Mouse (Mus musculus) cerebellum, adult 18-20 months (tissue): ENCODE measurements around the gene Smc2.
"Not testable (repeated sequence)": the region's sequence is repeated elsewhere in the genome, so short reads cannot be mapped to it uniquely, and the experiment has no call there.

Experiments used
- DNase-seq, 2 experiments: peaks; one replicate each; pipeline ENCODE4 v3.0.0; 2021

Gene Smc2

GRCm38 (mm10) chr4:52438886-52439664, at the start of gene Smc2:
Smc2 (plus strand) TSS chr4:52439243.
- DNase-seq = peak; percentile 92 to 95

- no peak for DNase-seq
Measured at GRCm38 (mm10) chr4:52411587-52411986, 27.5 kb upstream of the Smc2 start.

- no peak for DNase-seq
Measured at GRCm38 (mm10) chr4:52423653-52424052, 15.4 kb upstream of the Smc2 start.

DNA sequence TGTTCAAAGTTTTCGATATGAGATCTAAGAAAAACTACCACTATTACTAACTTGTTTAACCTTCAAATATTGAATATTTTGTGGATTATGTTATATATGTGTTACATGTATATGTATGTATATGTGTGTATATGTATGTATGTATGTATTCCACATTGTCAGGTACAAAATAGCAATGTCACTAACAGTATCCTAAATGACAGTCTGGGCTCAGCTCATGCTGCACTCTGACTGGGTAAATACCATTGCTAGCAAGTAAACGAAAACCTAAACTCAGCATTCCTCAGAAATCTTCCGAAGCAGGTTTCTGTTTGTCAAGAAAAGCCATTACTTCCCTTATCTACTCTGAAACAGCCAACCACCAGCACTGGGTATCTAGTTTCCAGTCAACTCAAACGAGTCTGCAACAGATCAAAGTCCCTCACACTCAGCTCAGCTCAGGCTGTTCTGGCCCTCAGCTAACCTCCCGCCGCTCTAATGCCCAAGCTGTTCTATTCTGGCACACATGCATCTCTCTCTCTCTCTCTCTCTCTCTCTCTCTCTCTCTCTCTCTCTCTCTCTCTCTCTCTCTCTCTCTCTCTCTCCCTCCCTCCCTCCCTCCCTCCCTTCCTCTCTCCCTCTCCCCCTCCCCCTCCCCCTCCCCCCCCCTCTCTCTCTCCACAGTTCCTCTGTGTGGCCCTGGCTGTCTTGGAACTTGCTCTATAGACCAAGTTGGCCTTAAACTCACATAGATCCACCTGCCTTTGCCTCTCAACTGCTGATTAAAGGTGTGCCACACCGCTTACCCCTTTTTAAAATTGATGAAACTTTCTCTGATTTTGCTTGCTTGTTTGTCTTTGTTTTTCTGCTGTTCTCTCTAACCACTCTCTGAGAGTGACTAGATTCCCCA, 9.5 kb upstream of the Smc2 start:
- DNase-seq = no peak

- DNase-seq = not testable (repeated sequence)
Measured at GRCm38 (mm10) chr4:52435551-52435950, 3.5 kb upstream of the Smc2 start.

- DNase-seq = no peak
Measured at GRCm38 (mm10) chr4:52438371-52438885, 615 bp upstream of the Smc2 start.

GRCm38 (mm10) chr4:52459726-52460125, 20.7 kb downstream of the Smc2 start:
- no peak for DNase-seq

DNA sequence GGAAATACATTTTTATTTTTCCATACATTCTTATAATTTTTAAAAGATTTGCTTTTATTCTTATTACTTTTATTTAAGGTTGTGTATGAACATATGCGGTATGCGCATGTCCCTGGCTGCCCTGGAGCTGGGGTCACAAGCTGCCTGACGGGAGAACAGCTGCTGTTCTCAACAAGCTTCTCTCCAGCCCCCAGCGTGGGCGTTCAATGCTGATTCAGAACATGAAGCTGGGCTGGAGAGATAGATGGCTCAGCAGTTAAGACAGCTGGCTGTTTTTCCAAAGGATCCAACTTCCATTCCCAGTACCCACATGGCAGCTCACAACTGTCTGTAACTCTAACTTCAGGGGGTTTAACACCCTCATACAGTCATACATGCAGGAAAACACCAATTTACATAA, 22.3 kb downstream of the Smc2 start:
- DNase-seq = no peak

DNA sequence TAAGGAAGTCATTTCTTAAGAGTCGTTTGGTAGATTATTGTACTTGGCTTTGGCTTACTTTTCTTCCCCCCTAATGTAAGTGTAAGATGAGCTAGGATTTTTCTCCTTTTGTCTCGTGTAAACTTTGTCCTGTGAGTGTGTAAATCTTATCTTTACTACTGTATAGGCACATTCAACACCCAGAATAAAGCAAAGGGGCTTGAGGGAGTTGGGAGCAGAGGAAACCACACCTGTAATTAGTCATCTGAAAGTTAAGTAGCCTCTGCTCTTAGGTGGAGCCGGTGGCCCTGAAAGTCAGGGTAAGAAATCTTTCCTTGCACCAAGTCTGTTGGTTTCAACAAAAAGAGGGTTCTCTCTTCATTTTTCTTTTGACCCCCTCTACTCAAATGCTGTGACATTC, 34.4 kb downstream of the Smc2 start:
- no peak for DNase-seq

DNA sequence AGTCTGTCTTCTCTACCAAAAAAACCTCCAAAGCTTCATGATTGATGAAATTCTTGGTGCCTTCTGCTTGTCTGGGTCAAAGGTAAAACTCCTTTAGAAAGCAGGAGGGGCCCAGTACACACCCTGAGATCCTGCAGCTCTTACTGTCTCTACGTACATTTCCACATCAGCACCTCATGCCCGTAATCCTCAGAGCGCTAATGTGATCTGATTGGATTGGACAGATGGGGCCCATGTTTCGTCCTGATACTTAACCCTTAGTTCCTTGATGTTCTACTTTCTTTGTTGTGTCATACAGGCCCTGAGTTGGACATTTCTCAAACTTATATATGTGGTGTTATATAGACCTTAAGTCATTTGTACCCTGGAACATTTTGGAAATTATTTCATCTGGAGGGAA, 48.4 kb downstream of the Smc2 start:
- no peak for DNase-seq

DNA sequence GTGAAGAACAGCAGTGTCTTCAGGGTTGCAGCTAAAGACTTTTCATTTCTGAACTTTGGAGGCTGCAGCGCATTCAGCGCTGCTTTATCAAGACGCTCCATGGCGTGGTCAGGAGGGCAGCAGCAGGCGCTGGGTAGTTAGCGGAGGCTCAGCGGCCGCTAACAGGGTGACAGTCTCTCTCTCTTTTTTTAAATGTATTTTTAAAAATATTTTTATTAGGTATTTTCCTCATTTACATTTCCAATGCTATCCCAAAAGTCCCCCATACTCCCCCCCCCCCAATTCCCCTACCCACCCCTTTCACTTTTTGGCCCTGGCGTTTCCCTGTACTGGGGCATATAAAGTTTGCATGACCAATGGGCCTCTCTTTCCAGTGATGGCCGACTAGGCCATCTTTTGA, 58.1 kb downstream of the Smc2 start, which contains the start of gene Vma21-ps:
Gene Vma21-ps (minus strand): TSS at position 101 of the 400 bp plus-strand sequence.
- DNase-seq = not testable (repeated sequence)

GRCm38 (mm10) chr4:52517580-52517979, 78.5 kb downstream of the Smc2 start:
- DNase-seq = no peak

GRCm38 (mm10) chr4:52519301-52519700, 80.3 kb downstream of the Smc2 start:
- DNase-seq = no peak

- DNase-seq = no peak
Measured at GRCm38 (mm10) chr4:52526464-52526863, 87.4 kb downstream of the Smc2 start.

GRCm38 (mm10) chr4:52530636-52531035, 91.6 kb downstream of the Smc2 start:
- DNase-seq = no peak
